Mouse (Mus musculus) forebrain, embryonic 14.5 days (tissue): ENCODE results near the gene Mmp24. TPM values are rescaled to one million over a fixed set of nuclear protein-coding genes. Genes with fewer than 3 reads are reported as not detected.
"Not testable (repeated sequence)": the region's sequence is repeated elsewhere in the genome, so short reads cannot be mapped to it uniquely, and the experiment has no call there.

Experiments
- ATAC-seq: fragments of 200-750 bp; cut with Nextera tagmentation; 2 replicates; pipeline ENCODE4 v1.8.0; 2017; ENCODE audit warnings: mild to moderate bottlenecking, moderate library complexity
- DNase-seq: peaks from one replicate; pipeline ENCODE4 v3.0.0-alpha.2; 2015; ENCODE audit warnings: low spot score
- H3K27ac ChIP-seq: fragments of 300-500 bp; sonication (generic); 2 replicates; pipeline ENCODE4 v1.5.1; 2014; ENCODE audit warnings: low read depth, mild to moderate bottlenecking, control low read depth, low read length, moderate library complexity
- H3K27me3 ChIP-seq: fragments of 300-500 bp; sonication (generic); replicated peaks from 2 replicates; pipeline ENCODE4 v1.6.1; 2014; ENCODE audit warnings: low read length, control low read depth, mixed read lengths; ENCODE audit not compliant: control insufficient read depth, insufficient read depth
- H3K36me3 ChIP-seq: fragments of 300-500 bp; sonication (generic); 2 replicates; pipeline ENCODE4 v1.6.1; 2014; ENCODE audit warnings: low read length, control low read depth; ENCODE audit not compliant: control insufficient read depth, insufficient read depth
- H3K4me1 ChIP-seq: fragments of 300-500 bp; sonication (generic); 2 replicates; pipeline ENCODE4 v1.6.1; 2014; ENCODE audit warnings: antibody characterized with exemption, low read length, control low read depth; ENCODE audit not compliant: control insufficient read depth, insufficient read depth
- H3K4me2 ChIP-seq: fragments of 300-500 bp; sonication (generic); 2 replicates; pipeline ENCODE4 v1.6.1; 2014; ENCODE audit warnings: mild to moderate bottlenecking, control low read depth, low read length
- H3K4me3 ChIP-seq: fragments of 300-500 bp; sonication (generic); 2 replicates; pipeline ENCODE4 v1.5.1; 2014; ENCODE audit warnings: low read depth, low read length, control low read depth
- H3K9ac ChIP-seq: fragments of 300-500 bp; sonication (generic); 2 replicates; pipeline ENCODE4 v1.6.1; 2014; ENCODE audit warnings: mild to moderate bottlenecking, low read length, control low read depth, moderate library complexity
- H3K9me3 ChIP-seq: fragments of 300-500 bp; sonication (generic); replicated peaks from 2 replicates; pipeline ENCODE4 v1.6.1; 2016; ENCODE audit warnings: low read length, control low read depth, mixed read lengths; ENCODE audit not compliant: control insufficient read depth
- WGBS: fragments of 180-500 bp; shearing (Covaris S2); extraction: QIAGEN DNeasy Blood & Tissue Kit; methylation state at CpG from one replicate; pipeline ENCODE4 v1.1.7; 2014; 5-methylcytosine and 5-hydroxymethylcytosine counted together
- polyA plus RNA-seq: library from polyadenylated mRNA; unstranded; fragments of >200 nt; fragmentation: Nextera tagmentation; extraction: Ambion mirVana; gene quantifications from 2 replicates; pipeline ENCODE4 v1.2.1, GENCODE M21; 2014

The Mmp24 gene
- polyA plus RNA-seq, 1 experiment from 2014 or later: 11.7 TPM

GRCm38 (mm10) chr2:155826630-155827424 lies 51.7 kb downstream of the Mmp24 start, which contains the start of gene Eif6:
Eif6 (minus strand) TSS chr2:155826925.
- DNase-seq (peak; percentile 95), ATAC-seq (peak; percentile 97)
- peak within 1 kb of the TSS; percentile 77 for H3K9ac ChIP-seq
- peak within 1 kb of the TSS; percentile 74 for H3K4me2 ChIP-seq
- no peaks in the 10 kb centered on the region for H3K9me3 ChIP-seq
- H3K4me3 ChIP-seq: peak within 1 kb of the TSS; percentile 86
- peaks cover 8% of the 10 kb centered on the region; the same call in 1 of the 2 replicates for H3K4me1 ChIP-seq
- no peaks in the 10 kb centered on the region for H3K27me3 ChIP-seq
- 3% methylated on average over 27 of the region's 27 CpGs for WGBS
- H3K36me3 ChIP-seq: peaks cover 22% of the 10 kb centered on the region
- H3K27ac ChIP-seq: peak within 1 kb of the TSS; percentile 53; the same call in 1 of the 2 replicates

- H3K4me1 ChIP-seq: peaks cover 4% of the 10 kb centered on the region; the same call in 1 of the 2 replicates
- no peak overlapping the region for H3K4me2 ChIP-seq
- no peaks in the 10 kb centered on the region for H3K36me3 ChIP-seq
- H3K27ac ChIP-seq: no peak overlapping the region
- 92% methylated on average over 8 of the region's 8 CpGs for WGBS
- ATAC-seq (no peak), DNase-seq (no peak)
- no peaks in the 10 kb centered on the region for H3K9me3 ChIP-seq
- no peak overlapping the region for H3K4me3 ChIP-seq
- no peak overlapping the region for H3K9ac ChIP-seq
- H3K27me3 ChIP-seq: no peaks in the 10 kb centered on the region
Observed at GRCm38 (mm10) chr2:155830841-155831240, 55.7 kb downstream of the Mmp24 start.

GRCm38 (mm10) chr2:155831302-155831701 lies 56.2 kb downstream of the Mmp24 start:
- Histone ChIP-seq H3K4me1 (peaks cover 3% of the 10 kb centered on the region; the same call in 1 of the 2 replicates), H3K4me3 (no peak overlapping the region), H3K36me3 (no peaks in the 10 kb centered on the region), H3K27me3 (no peaks in the 10 kb centered on the region), H3K4me2 (no peak overlapping the region), H3K9me3 (no peaks in the 10 kb centered on the region), H3K9ac (no peak overlapping the region), H3K27ac (no peak overlapping the region)
- WGBS: 64% methylated on average over 9 of the region's 9 CpGs
- ATAC-seq (no peak), DNase-seq (no peak)

GRCm38 (mm10) chr2:155832087-155832486 lies 56.9 kb downstream of the Mmp24 start:
- not testable (repeated sequence) for H3K4me1 ChIP-seq, DNase-seq, ATAC-seq, H3K27ac ChIP-seq, H3K4me3 ChIP-seq, H3K9ac ChIP-seq, H3K27me3 ChIP-seq, H3K4me2 ChIP-seq, H3K36me3 ChIP-seq, H3K9me3 ChIP-seq
- 70% methylated on average over 1 of the region's 1 CpGs for WGBS

DNA sequence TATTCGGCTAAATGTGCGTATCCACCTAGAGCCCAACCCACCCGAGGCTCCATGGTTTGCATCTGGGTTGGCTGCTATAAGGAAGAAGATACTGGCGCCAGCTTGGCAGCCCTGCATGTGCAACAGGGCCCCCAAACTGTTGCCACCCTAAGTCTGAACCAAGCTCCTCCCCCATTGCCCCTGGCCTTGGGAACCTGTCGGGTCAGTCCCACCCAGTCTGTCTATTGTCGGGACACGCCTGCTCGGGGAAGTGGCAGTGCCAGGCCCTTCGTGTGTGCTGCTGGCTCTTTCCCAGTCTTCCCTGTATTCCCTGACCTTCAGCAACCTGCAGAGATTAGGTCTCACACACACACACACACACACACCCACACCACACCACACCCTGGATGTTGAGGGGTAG lies 59.6 kb downstream of the Mmp24 start, which contains the start of gene Fam83c:
TSS of gene Fam83c (minus strand) at position 123 of the 400 bp plus-strand sequence.
- H3K9me3 ChIP-seq: no peaks in the 10 kb centered on the region
- WGBS: 68% methylated on average over 9 of the region's 9 CpGs
- no peak for ATAC-seq

DNA sequence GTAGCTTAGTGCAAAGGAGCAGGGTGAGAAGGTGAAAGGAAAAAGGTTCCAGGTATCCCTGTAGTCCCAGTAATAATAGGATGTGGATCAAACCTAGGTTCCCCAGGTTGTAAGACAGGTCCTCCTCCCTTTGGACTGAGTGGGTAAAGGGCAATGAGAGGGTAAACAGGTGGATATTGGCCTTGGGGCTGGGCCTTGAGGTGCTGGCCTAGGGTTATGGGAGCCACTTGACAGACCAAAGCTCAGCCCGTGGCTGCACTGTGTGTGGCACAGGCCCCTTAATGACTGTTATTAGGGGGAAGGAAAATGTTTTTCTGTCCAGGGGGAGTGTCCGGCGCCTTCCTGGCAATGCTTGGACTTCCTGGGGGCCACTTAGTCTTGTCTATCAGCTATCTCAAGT lies 62.8 kb downstream of the Mmp24 start:
- H3K4me1 ChIP-seq: no peaks in the 10 kb centered on the region
- no peak overlapping the region for H3K4me3 ChIP-seq
- no peak for DNase-seq
- no peak for ATAC-seq
- no peaks in the 10 kb centered on the region for H3K9me3 ChIP-seq
- no peak overlapping the region for H3K9ac ChIP-seq
- WGBS: 72% methylated on average over 3 of the region's 3 CpGs
- no peak overlapping the region for H3K27ac ChIP-seq
- no peak overlapping the region for H3K4me2 ChIP-seq
- H3K36me3 ChIP-seq: no peaks in the 10 kb centered on the region
- H3K27me3 ChIP-seq: no peaks in the 10 kb centered on the region

More for the DNA sequence above, 59.6 kb downstream of the Mmp24 start, which contains the start of gene Fam83c:
- Histone ChIP-seq H3K4me2 (no peak within 1 kb of the TSS), H3K36me3 (no peaks in the 10 kb centered on the region), H3K4me3 (no peak within 1 kb of the TSS), H3K27me3 (no peaks in the 10 kb centered on the region), H3K4me1 (no peaks in the 10 kb centered on the region), H3K27ac (no peak within 1 kb of the TSS), H3K9ac (no peak within 1 kb of the TSS)
- DNase-seq: no peak

DNA sequence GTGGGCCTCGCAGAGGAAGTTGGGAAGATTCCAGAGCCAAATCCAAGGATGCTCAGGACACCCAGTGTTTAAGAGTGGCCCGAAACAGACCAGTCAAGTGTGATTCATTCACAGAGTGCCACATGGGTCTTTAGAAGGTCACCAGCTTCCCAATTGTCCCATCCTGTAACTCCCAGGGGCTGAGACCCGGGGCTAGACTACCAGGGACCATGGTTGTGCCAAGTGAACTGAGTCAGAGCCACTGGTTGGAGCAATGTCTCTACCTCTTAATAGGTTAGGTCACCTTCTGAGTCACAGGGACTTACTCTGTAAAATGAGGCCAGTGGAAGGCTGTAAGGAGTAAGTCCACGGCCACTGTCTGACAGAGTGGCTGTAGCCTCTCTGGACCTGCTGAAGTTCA lies 63.8 kb downstream of the Mmp24 start:
- Histone ChIP-seq H3K9me3 (no peaks in the 10 kb centered on the region), H3K4me1 (no peaks in the 10 kb centered on the region), H3K27ac (no peak overlapping the region), H3K4me3 (no peak overlapping the region), H3K4me2 (no peak overlapping the region), H3K36me3 (no peaks in the 10 kb centered on the region), H3K27me3 (no peaks in the 10 kb centered on the region), H3K9ac (no peak overlapping the region)
- WGBS: 85% methylated on average over 4 of the region's 4 CpGs
- DNase-seq (no peak), ATAC-seq (no peak)

GRCm38 (mm10) chr2:155846930-155847329 lies 71.8 kb downstream of the Mmp24 start:
- Histone ChIP-seq H3K27ac (no peak overlapping the region), H3K4me2 (no peak overlapping the region), H3K4me3 (no peak overlapping the region), H3K27me3 (no peaks in the 10 kb centered on the region), H3K9ac (no peak overlapping the region), H3K4me1 (no peaks in the 10 kb centered on the region), H3K36me3 (peaks cover 44% of the 10 kb centered on the region), H3K9me3 (no peaks in the 10 kb centered on the region)
- ATAC-seq (no peak), DNase-seq (no peak)
- 82% methylated on average over 8 of the region's 8 CpGs for WGBS

- Histone ChIP-seq H3K27me3 (no peaks in the 10 kb centered on the region), H3K4me3 (no peak overlapping the region), H3K27ac (no peak overlapping the region), H3K4me1 (no peaks in the 10 kb centered on the region), H3K9ac (no peak overlapping the region), H3K4me2 (no peak overlapping the region), H3K36me3 (peaks cover 45% of the 10 kb centered on the region), H3K9me3 (no peaks in the 10 kb centered on the region)
- ATAC-seq (0 out of 2 replicates have a peak, but pooled peaks have one; percentile 52), DNase-seq (peak; percentile 87)
- WGBS: 26% methylated on average over 6 of the region's 6 CpGs
Observed at GRCm38 (mm10) chr2:155848291-155848690, 73.1 kb downstream of the Mmp24 start.
